8 mouse cellular contexts compared by ENCODE assay signal in the genomic region with DNA sequence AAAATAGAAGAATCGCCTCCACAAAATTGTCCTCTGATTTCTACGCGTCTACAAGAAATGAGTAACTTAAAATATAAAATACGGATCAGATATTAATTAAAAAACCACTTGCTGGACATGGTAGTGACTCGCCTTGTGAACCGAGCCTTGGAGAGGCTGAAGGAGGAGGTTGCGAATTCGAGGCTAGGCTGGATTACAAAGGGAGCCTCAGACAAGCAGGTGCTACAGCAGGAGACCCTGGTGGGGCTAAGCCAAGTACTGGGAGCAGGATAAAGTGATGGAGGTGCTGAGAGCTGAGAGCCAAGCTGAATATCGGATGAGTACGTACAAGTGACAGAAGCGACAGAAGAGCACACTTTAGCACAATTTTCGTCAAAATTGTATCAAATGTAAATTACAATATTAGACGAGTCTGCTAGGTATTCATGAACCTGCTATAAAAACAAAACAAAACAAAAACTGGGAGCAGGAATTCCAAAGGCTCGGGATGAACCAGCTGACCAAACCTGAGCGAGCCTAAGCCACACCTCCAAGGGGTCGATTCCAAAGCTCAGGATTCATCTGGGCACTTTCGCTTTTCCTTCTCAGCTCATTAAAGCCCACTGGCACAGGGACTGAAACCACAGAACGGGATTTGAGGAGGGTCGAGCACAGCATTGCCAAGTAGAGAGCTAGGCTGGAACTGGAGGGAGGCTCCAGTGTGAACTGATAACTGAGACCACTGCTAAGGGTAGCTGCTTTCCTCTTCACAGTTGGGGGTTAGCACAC. TPM values are rescaled to one million over a fixed set of nuclear protein-coding genes. Genes with fewer than 3 reads are reported as not detected.
A peak's percentile ranks its signal among the peaks of the same experiment; 100 is the strongest.
DNase-seq lines count a peak whose midpoint lies in the region.

A gene (minus strand): TSS at position 434 of the 768 bp plus-strand sequence.

- peak within 1 kb of the TSS; percentile 95 for H3K27ac ChIP-seq in forebrain, embryonic 10.5 days

- 3% methylated on average over 19 of the region's 19 CpGs for WGBS in forebrain, embryonic 10.5 days

- intact Hi-C loops in heart, postnatal 14 days (cut with DNase I): no loop called here

- peaks cover 9% of the 10 kb centered on the region for H3K9me3 ChIP-seq in forebrain, embryonic 10.5 days
- H3K9me3 ChIP-seq in megakaryocyte, embryonic 14.5 days: peaks cover 3% of the 10 kb centered on the region; the same call in 1 of the 2 replicates

- DNase-seq in cerebellum, adult 9-11 months: peak; percentile 57
- no peak for DNase-seq in cerebellum, adult 18-20 months
- DNase-seq in R1 (ENCODE audit: low read depth, low spot score): peak; percentile 44
- DNase-seq in forebrain, embryonic 10.5 days (ENCODE audit: extremely low spot score, low spot score): peak; percentile 40
- DNase-seq in heart, postnatal 14 days: peak in 1 of 2 experiments; percentile 45
- peak in 1 of 2 experiments; percentile 22 for DNase-seq in layer of hippocampus, postnatal 10 days (ENCODE audit: low spot score in 2 of 2)
- no peak for DNase-seq in B cell, adult 2 months

- no peaks in the 10 kb centered on the region for H3K27me3 ChIP-seq in forebrain, embryonic 10.5 days (ENCODE audit: poor library complexity, severe bottlenecking)
- H3K27me3 ChIP-seq in megakaryocyte, embryonic 14.5 days (replicated peaks): no peaks in the 10 kb centered on the region

- H3K4me1 ChIP-seq in forebrain, embryonic 10.5 days: peaks cover 49% of the 10 kb centered on the region
- peaks cover 72% of the 10 kb centered on the region for H3K4me1 ChIP-seq in megakaryocyte, embryonic 14.5 days

- peak within 1 kb of the TSS; percentile 100 for H3K4me3 ChIP-seq in forebrain, embryonic 10.5 days
- H3K4me3 ChIP-seq in megakaryocyte, embryonic 14.5 days (replicated peaks): peak within 1 kb of the TSS; percentile 98

- H3K36me3 ChIP-seq in forebrain, embryonic 10.5 days (replicated peaks): peaks cover 51% of the 10 kb centered on the region
- H3K36me3 ChIP-seq in megakaryocyte, embryonic 14.5 days (replicated peaks; ENCODE audit: low read length): peaks cover 58% of the 10 kb centered on the region

RNA-seq across cellular contexts. Expression of the gene that starts here (rescaled TPM):
- 20.2 and 22.2 TPM in 2 replicates for polyA plus RNA-seq in forebrain, embryonic 10.5 days (2016; fragmentation: Nextera tagmentation; extraction: Ambion mirVana)
- 10 to 100 TPM; 41.3 to 41.5 TPM for total RNA-seq in heart, postnatal 14 days (2021)
- 10 to 100 TPM; 82.0 to 83.6 TPM for total RNA-seq in layer of hippocampus, postnatal 10 days (2021)
- 88.1 and 108 TPM in 2 replicates for polyA plus RNA-seq in megakaryocyte, embryonic 14.5 days (2012; ENCODE audit: insufficient read depth, low replicate concordance)

Comparison
In these comparisons a context has a peak if more than half of its experiments do, and no peak if none do; other contexts are left out.
1. DNase-seq: peak in cerebellum, adult 9-11 months (single experiment), R1 (single experiment) and forebrain, embryonic 10.5 days (single experiment); none in cerebellum, adult 18-20 months (0 of 2) and B cell, adult 2 months (0 of 2).